Mouse (Mus musculus): Measurements from ENCODE around the gene Kcnj9.

- no peak for TF ChIP-seq CTCF (IDR thresholded peaks at IDR 0.05; ENCODE audit: extremely low read depth, insufficient read depth, low read length)
- TF ChIP-seq POLR2A (IDR thresholded peaks at IDR 0.05; ENCODE audit: extremely low read depth, insufficient read depth, low read length), result 0 out of 2 replicates have a peak, but pooled peaks have one; percentile 28
Observed at GRCm38 (mm10) chr1:172279768-172280509, 49.2 kb downstream of the Kcnj9 start.

Measured in cortical plate, adult 2 months (tissue).